In genomic region chr9:103708514-103709173, GRCm38 (mm10) we compare ENCODE assay signal across 11 mouse cellular contexts. TPM values are rescaled to one million over a fixed set of nuclear protein-coding genes. Genes with fewer than 3 reads are reported as not detected.
DNase-seq lines count a peak whose midpoint lies in the region; ATAC-seq and TF ChIP-seq lines count a peak whose summit lies in the region.
"Had no signal": no experiment of that assay in that cellular context is flagged by ENCODE, and none has a peak within 500 bp of the region (broad histone marks: within the 10 kb centered on the region; RNA-seq: fewer than 3 reads in every experiment).

No protein-coding gene starts in this region.

- H3K9ac ChIP-seq in limb, embryonic 13.5 days: no peak overlapping the region
- H3K9ac ChIP-seq: forebrain, embryonic 15.5 days; hindbrain, embryonic 15.5 days had no signal

- no peak for DNase-seq in limb, embryonic 10.5 days (ENCODE audit: low spot score)
- peak; percentile 57 for DNase-seq in T-cell, adult 2 months (ENCODE audit: low spot score)
- DNase-seq in thymus, postnatal 14 days: peak; percentile 35
- no peak for DNase-seq in cerebellum, adult 2 months
- DNase-seq in adipocyte (ENCODE audit: low spot score): no peak
- DNase-seq: kidney, postnatal 14 days had no signal

- no peak for TF ChIP-seq POLR2A in cerebellum, adult 2 months (IDR thresholded peaks at IDR 0.05; ENCODE audit: borderline replicate concordance, insufficient read depth, low read length)

- 55% methylated on average over 16 of the region's 16 CpGs for WGBS in limb, embryonic 13.5 days
- WGBS in limb, embryonic 10.5 days: 85% methylated on average over 16 of the region's 16 CpGs
- 88% methylated on average over 16 of the region's 16 CpGs for WGBS in cerebellum, adult 2 months

- no peaks in the 10 kb centered on the region for H3K9me3 ChIP-seq in limb, embryonic 13.5 days
- no peaks in the 10 kb centered on the region for H3K9me3 ChIP-seq in limb, embryonic 10.5 days (replicated peaks)
- H3K9me3 ChIP-seq: forebrain, embryonic 15.5 days; hindbrain, embryonic 15.5 days had no signal

- H3K27me3 ChIP-seq in limb, embryonic 13.5 days: no peaks in the 10 kb centered on the region
- no peaks in the 10 kb centered on the region for H3K27me3 ChIP-seq in limb, embryonic 10.5 days (ENCODE audit: low read depth, poor library complexity, severe bottlenecking)
- no peaks in the 10 kb centered on the region for H3K27me3 ChIP-seq in cerebellum, adult 2 months (ENCODE audit: control insufficient read depth, insufficient read depth, low read length)
- H3K27me3 ChIP-seq: forebrain, embryonic 15.5 days; hindbrain, embryonic 15.5 days had no signal

- H3K4me1 ChIP-seq in limb, embryonic 13.5 days: peaks cover 14% of the 10 kb centered on the region
- peaks cover 9% of the 10 kb centered on the region for H3K4me1 ChIP-seq in limb, embryonic 10.5 days
- H3K4me1 ChIP-seq in cerebellum, adult 2 months (ENCODE audit: control insufficient read depth, insufficient read depth, low read length): peaks cover 16% of the 10 kb centered on the region; the same call in 1 of the 2 replicates
- H3K4me1 ChIP-seq: hindbrain, embryonic 15.5 days had no signal

- H3K4me3 ChIP-seq in limb, embryonic 13.5 days: no peak overlapping the region
- no peak overlapping the region for H3K4me3 ChIP-seq in limb, embryonic 10.5 days
- H3K4me3 ChIP-seq in cerebellum, adult 2 months (replicated peaks; ENCODE audit: insufficient read depth, low read depth, low read length): no peak overlapping the region
- H3K4me3 ChIP-seq: forebrain, embryonic 15.5 days; hindbrain, embryonic 15.5 days had no signal

- H3K27ac ChIP-seq in limb, embryonic 13.5 days: no peak overlapping the region
- H3K27ac ChIP-seq in limb, embryonic 10.5 days: no peak overlapping the region
- H3K27ac ChIP-seq in cerebellum, adult 2 months (ENCODE audit: insufficient read depth, low read length): no peak overlapping the region
- H3K27ac ChIP-seq: forebrain, embryonic 15.5 days; hindbrain, embryonic 15.5 days had no signal

- H3K36me3 ChIP-seq in limb, embryonic 13.5 days: no peaks in the 10 kb centered on the region
- H3K36me3 ChIP-seq in limb, embryonic 10.5 days: peaks cover 3% of the 10 kb centered on the region; the same call in 1 of the 2 replicates
- H3K36me3 ChIP-seq: forebrain, embryonic 15.5 days; hindbrain, embryonic 15.5 days had no signal

- H3K4me2 ChIP-seq in limb, embryonic 13.5 days (replicated peaks): no peak overlapping the region
- H3K4me2 ChIP-seq: forebrain, embryonic 15.5 days; hindbrain, embryonic 15.5 days had no signal

- 0 out of 2 replicates have a peak, but pooled peaks have one; percentile 21 for ATAC-seq in limb, embryonic 13.5 days (ENCODE audit: low FRiP score, low read depth)
- ATAC-seq in megakaryocyte, adult 5-6 weeks (ENCODE audit: poor library complexity, severe bottlenecking): peak; percentile 92
- no peak for ATAC-seq in activated CD4-positive, CD25-positive, alpha-beta regulatory T cell, adult 4 months
- ATAC-seq: forebrain, embryonic 15.5 days had no signal

- no peak for TF ChIP-seq CTCF in cerebellum, adult 2 months (IDR thresholded peaks at IDR 0.05; ENCODE audit: borderline replicate concordance, insufficient read depth, low read depth, low read length)

RNA-seq across cellular contexts. Expression of gene Tmem108, which starts 53.0 kb away (rescaled TPM):
- polyA plus RNA-seq in limb, embryonic 13.5 days (2015; fragmentation: Nextera tagmentation; extraction: Ambion mirVana): 14.2 and 14.6 TPM in 2 replicates
- 11.5 and 16.0 TPM in 2 replicates for polyA plus RNA-seq in limb, embryonic 10.5 days (2016; fragmentation: Nextera tagmentation; extraction: Ambion mirVana)
- total RNA-seq in megakaryocyte, adult 5-6 weeks (2015): 0.54 and 0.66 TPM in 2 replicates
- total RNA-seq in megakaryocyte, adult 5-6 weeks (2017): 0.20 TPM in 1 of 2 replicates, not detected in the other
- 1 to 10 TPM in 1 of 2 experiments, under 1 TPM in 1; 0.87 to 1.2 TPM for polyA plus RNA-seq in activated CD4-positive, CD25-positive, alpha-beta regulatory T cell, adult 4 months (2017; shearing (Covaris generic))
- 32.3 and 37.8 TPM in 2 replicates for polyA plus RNA-seq in cerebellum, adult 2 months (2012; rRNA removed)

Comparison
In these comparisons a context has a peak if more than half of its experiments do, and no peak if none do; other contexts are left out.
1. DNase-seq: peak in T-cell, adult 2 months (single experiment) and thymus, postnatal 14 days (single experiment); none in limb, embryonic 10.5 days (single experiment), cerebellum, adult 2 months (0 of 2) and adipocyte (single experiment).